Mouse (Mus musculus) hindbrain, embryonic 16.5 days (tissue): ENCODE results near the gene Tmem267. TPM values are rescaled to one million over a fixed set of nuclear protein-coding genes. Genes with fewer than 3 reads are reported as not detected.

ENCODE experiments used
- ATAC-seq: fragments of 200-750 bp; cut with Nextera tagmentation; 2 replicates; pipeline ENCODE4 v1.8.0; 2017; ENCODE audit warnings: moderate TSS enrichment, moderate library complexity
- H3K27ac ChIP-seq: fragments of 300-500 bp; sonication (generic); 2 replicates; pipeline ENCODE4 v1.5.1; 2014; ENCODE audit warnings: low read depth, mild to moderate bottlenecking, control low read depth, low read length, moderate library complexity
- H3K27me3 ChIP-seq: fragments of 300-500 bp; sonication (generic); replicated peaks from 2 replicates; pipeline ENCODE4 v1.6.1; 2014; ENCODE audit warnings: low read length; ENCODE audit not compliant: control insufficient read depth, insufficient read depth
- H3K36me3 ChIP-seq: fragments of 300-500 bp; sonication (generic); 2 replicates; pipeline ENCODE4 v1.6.1; 2014; ENCODE audit warnings: mild to moderate bottlenecking, low read length, moderate library complexity, mixed read lengths; ENCODE audit not compliant: control insufficient read depth, insufficient read depth
- H3K4me1 ChIP-seq: fragments of 300-500 bp; sonication (generic); 2 replicates; pipeline ENCODE4 v1.6.1; 2014; ENCODE audit warnings: low read depth, low read length; ENCODE audit not compliant: control insufficient read depth, insufficient read depth
- H3K4me2 ChIP-seq: fragments of 300-500 bp; sonication (generic); 2 replicates; pipeline ENCODE4 v1.6.1; 2014; ENCODE audit warnings: mild to moderate bottlenecking, low read length, control low read depth, moderate library complexity
- H3K4me3 ChIP-seq: fragments of 300-500 bp; sonication (generic); 2 replicates; pipeline ENCODE4 v1.5.1; 2014; ENCODE audit warnings: mild to moderate bottlenecking, low read length, control low read depth, moderate library complexity
- H3K9ac ChIP-seq: fragments of 300-500 bp; sonication (generic); 2 replicates; pipeline ENCODE4 v1.6.1; 2014; ENCODE audit warnings: low read depth, mild to moderate bottlenecking, control low read depth, low read length, moderate library complexity
- H3K9me3 ChIP-seq: fragments of 300-500 bp; sonication (generic); 2 replicates; pipeline ENCODE4 v1.6.1; 2014; ENCODE audit warnings: mild to moderate bottlenecking, low read length, moderate library complexity; ENCODE audit not compliant: control insufficient read depth
- WGBS: fragments of 180-500 bp; shearing (Covaris S2); extraction: QIAGEN DNeasy Blood & Tissue Kit; methylation state at CpG from one replicate; pipeline ENCODE4 v1.1.7; 2014; 5-methylcytosine and 5-hydroxymethylcytosine counted together
- polyA plus RNA-seq: library from polyadenylated mRNA; unstranded; fragments of >200 nt; fragmentation: Nextera tagmentation; extraction: Ambion mirVana; gene quantifications from 2 replicates; pipeline ENCODE4 v1.2.1, GENCODE M21; 2015

Tmem267 gene
- polyA plus RNA-seq, 1 experiment from 2014 or later = 4.0 TPM

- H3K36me3 ChIP-seq = no peaks in the 10 kb centered on the region
- H3K4me3 ChIP-seq = no peak overlapping the region
- no peaks in the 10 kb centered on the region for H3K27me3 ChIP-seq
- WGBS = 72% methylated on average over 1 of the region's 1 CpGs
- H3K4me2 ChIP-seq = peak overlapping the region; percentile 35
- peaks cover 2% of the 10 kb centered on the region; the same call in 1 of the 2 replicates for H3K4me1 ChIP-seq
- ATAC-seq = peak; percentile 53
- H3K27ac ChIP-seq = peak overlapping the region; percentile 69
- no peaks in the 10 kb centered on the region for H3K9me3 ChIP-seq
- H3K9ac ChIP-seq = peak overlapping the region; percentile 35; the same call in 1 of the 2 replicates
Observed at GRCm38 (mm10) chr13:119649699-119650046, 161.8 kb downstream of the Tmem267 start.

- H3K4me1 ChIP-seq = no peaks in the 10 kb centered on the region
- H3K27ac ChIP-seq = no peak overlapping the region
- no peak overlapping the region for H3K4me3 ChIP-seq
- H3K4me2 ChIP-seq = no peak overlapping the region
- 85% methylated on average over 2 of the region's 2 CpGs for WGBS
- no peaks in the 10 kb centered on the region for H3K36me3 ChIP-seq
- no peaks in the 10 kb centered on the region for H3K27me3 ChIP-seq
- H3K9ac ChIP-seq = no peak overlapping the region
- no peaks in the 10 kb centered on the region for H3K9me3 ChIP-seq
- ATAC-seq = no peak
Observed at GRCm38 (mm10) chr13:119654734-119655133, 166.9 kb downstream of the Tmem267 start.

- Histone ChIP-seq H3K4me2 (no peak overlapping the region), H3K9me3 (no peaks in the 10 kb centered on the region), H3K36me3 (no peaks in the 10 kb centered on the region), H3K27me3 (no peaks in the 10 kb centered on the region), H3K27ac (no peak overlapping the region), H3K4me1 (no peaks in the 10 kb centered on the region), H3K9ac (no peak overlapping the region), H3K4me3 (no peak overlapping the region)
- ATAC-seq = no peak
- WGBS = 79% methylated on average over 2 of the region's 2 CpGs
Observed at GRCm38 (mm10) chr13:119656246-119656645, 168.4 kb downstream of the Tmem267 start.

- Histone ChIP-seq H3K27me3 (no peaks in the 10 kb centered on the region), H3K4me3 (no peak overlapping the region), H3K4me2 (no peak overlapping the region), H3K9me3 (no peaks in the 10 kb centered on the region), H3K9ac (no peak overlapping the region), H3K36me3 (no peaks in the 10 kb centered on the region), H3K27ac (no peak overlapping the region), H3K4me1 (no peaks in the 10 kb centered on the region)
- WGBS = 88% methylated on average over 6 of the region's 6 CpGs
- ATAC-seq = no peak
Observed at GRCm38 (mm10) chr13:119656846-119657416, 169.1 kb downstream of the Tmem267 start.

Other genes with a start within 250 kb of the Tmem267 start
- 127 and 130 TPM in 2 replicates for gene Paip1, start 59.4 kb upstream of the Tmem267 start, polyA plus RNA-seq
- 65.9 and 75.3 TPM in 2 replicates for gene 4833420G17Rik, start 25.3 kb upstream of the Tmem267 start, polyA plus RNA-seq
- gene 3110070M22Rik, start 344 bp downstream of the Tmem267 start, polyA plus RNA-seq = 1.4 and 1.6 TPM in 2 replicates
- gene Ccl28, start 135.8 kb downstream of the Tmem267 start, polyA plus RNA-seq = 0.26 and 0.46 TPM in 2 replicates
- gene Hmgcs1, start 202.3 kb downstream of the Tmem267 start, polyA plus RNA-seq = 567 and 577 TPM in 2 replicates